Mouse (Mus musculus): Measurements from ENCODE around the gene Mapkapk3. TPM values are rescaled to one million over a fixed set of nuclear protein-coding genes. Genes with fewer than 3 reads are reported as not detected.

Mapkapk3 gene
- total and polyA plus RNA-seq, 3 experiments: 29.9 to 39.8 (median 30.1) TPM

- TF ChIP-seq POLR2AphosphoS2 (IDR thresholded peaks at IDR 0.05; ENCODE audit: low read depth, low read length): no peak
- TF ChIP-seq CTCF (conservative IDR thresholded peaks at IDR 0.05 in 1 of 2, IDR thresholded peaks at IDR 0.05 in 1 of 2; ENCODE audit: low read depth in 2 of 2, low read length in 2 of 2): no peak
- no peak for TF ChIP-seq NRF1 (IDR thresholded peaks at IDR 0.05; ENCODE audit: low read depth, low read length)
- no peak for TF ChIP-seq ZC3H11A (IDR thresholded peaks at IDR 0.05; ENCODE audit: low read depth, low read length)
- Histone ChIP-seq H3K4me3 (replicated peaks in 1 of 3; ENCODE audit: low read depth in 2 of 3, low read length in 2 of 3, poor library complexity in 1 of 3) (no peak overlapping the region), H3K9ac (ENCODE audit: insufficient read depth, low read depth) (no peak overlapping the region), H3K27me3 (replicated peaks) (no peaks in the 10 kb centered on the region), H3K36me3 (replicated peaks in 1 of 2; ENCODE audit: control insufficient read depth in 1 of 2, insufficient read depth in 1 of 2, low read length in 1 of 2) (peaks cover 16 to 25% of the 10 kb centered on the region in 2 experiments), H3K27ac (ENCODE audit: insufficient read depth, low read depth) (no peak overlapping the region), H3K4me2 (ENCODE audit: insufficient read depth, low read depth, poor library complexity, severe bottlenecking) (no peak overlapping the region), H3K4me1 (ENCODE audit: control insufficient read depth in 1 of 2, insufficient read depth in 2 of 2) (peaks cover 39 to 42% of the 10 kb centered on the region in 2 experiments), H3K9me3 (replicated peaks; ENCODE audit: low read length) (no peaks in the 10 kb centered on the region), H3K79me2 (replicated peaks; ENCODE audit: control insufficient read depth, extremely low read depth, insufficient read depth, poor library complexity, severe bottlenecking) (peaks cover 5% of the 10 kb centered on the region)
- DNase-seq (ENCODE audit: extremely low read depth): no peak
- in situ Hi-C loops (cut with MboI; ENCODE audit: low pct_ligation_motif_present, low pct_unique_long_range_greater_than_20kb, low sequenced_read_pairs) (loop anchor here (5.0 to 25.0 kb wide), 3 partner anchors 38 to 637 kb away; partner anchors contain the start of genes Grm2 and Hemk1), dilution Hi-C loops (cut with MboI; ENCODE audit: extremely low pct_ligation_motif_present, extremely low pct_unique_long_range_greater_than_20kb, low sequenced_read_pairs) (no loop called here)
These were observed 10.1 kb upstream of the Mapkapk3 start for GRCm38 (mm10) chr9:107299783-107300182.

GRCm38 (mm10) chr9:107298876-107299275 lies 9.2 kb upstream of the Mapkapk3 start:
- dilution Hi-C loops (cut with MboI; ENCODE audit: extremely low pct_ligation_motif_present, extremely low pct_unique_long_range_greater_than_20kb, low sequenced_read_pairs): no loop called here
- H3K27me3 ChIP-seq (replicated peaks): no peaks in the 10 kb centered on the region
- H3K79me2 ChIP-seq (replicated peaks; ENCODE audit: control insufficient read depth, extremely low read depth, insufficient read depth, poor library complexity, severe bottlenecking): peaks cover 5% of the 10 kb centered on the region
- peaks cover 16 to 25% of the 10 kb centered on the region in 2 experiments for H3K36me3 ChIP-seq (replicated peaks in 1 of 2; ENCODE audit: control insufficient read depth in 1 of 2, insufficient read depth in 1 of 2, low read length in 1 of 2)
- H3K9ac ChIP-seq (ENCODE audit: insufficient read depth, low read depth): no peak overlapping the region
- DNase-seq (ENCODE audit: extremely low read depth): no peak
- in situ Hi-C loops (cut with MboI; ENCODE audit: low pct_ligation_motif_present, low pct_unique_long_range_greater_than_20kb, low sequenced_read_pairs): loop anchor here (5.0 to 25.0 kb wide), 3 partner anchors 38 to 637 kb away; partner anchors contain the start of genes Grm2 and Hemk1
- peaks cover 37 to 40% of the 10 kb centered on the region in 2 experiments for H3K4me1 ChIP-seq (ENCODE audit: control insufficient read depth in 1 of 2, insufficient read depth in 2 of 2)
- H3K4me3 ChIP-seq (replicated peaks in 1 of 3; ENCODE audit: low read depth in 2 of 3, low read length in 2 of 3, poor library complexity in 1 of 3): peak overlapping the region in 1 of 3 experiments; percentile 73
- H3K27ac ChIP-seq (ENCODE audit: insufficient read depth, low read depth): no peak overlapping the region
- H3K9me3 ChIP-seq (replicated peaks; ENCODE audit: low read length): no peaks in the 10 kb centered on the region
- no peak for TF ChIP-seq ETS1 (conservative IDR thresholded peaks at IDR 0.05; ENCODE audit: low read depth, low read length)
- TF ChIP-seq MXI1 (IDR thresholded peaks at IDR 0.05; ENCODE audit: low read depth, low read length): no peak
- TF ChIP-seq USF1 (IDR thresholded peaks at IDR 0.05; ENCODE audit: low read depth, low read length): no peak
- no peak for TF ChIP-seq CHD2 (IDR thresholded peaks at IDR 0.05; ENCODE audit: low read length)
- TF ChIP-seq CTCF (conservative IDR thresholded peaks at IDR 0.05 in 1 of 2, IDR thresholded peaks at IDR 0.05 in 1 of 2; ENCODE audit: low read depth in 2 of 2, low read length in 2 of 2): peak in 1 of 2 experiments; percentile 8; a peak in 1 of 4 replicates
- no peak for TF ChIP-seq ZC3H11A (IDR thresholded peaks at IDR 0.05; ENCODE audit: low read depth, low read length)
- TF ChIP-seq POLR2AphosphoS2 (IDR thresholded peaks at IDR 0.05; ENCODE audit: low read depth, low read length): no peak
- H3K4me2 ChIP-seq (ENCODE audit: insufficient read depth, low read depth, poor library complexity, severe bottlenecking): no peak overlapping the region

- DNase-seq (ENCODE audit: extremely low read depth): no peak
- Histone ChIP-seq H3K27ac (ENCODE audit: insufficient read depth, low read depth) (no peak overlapping the region), H3K79me2 (replicated peaks; ENCODE audit: control insufficient read depth, extremely low read depth, insufficient read depth, poor library complexity, severe bottlenecking) (peaks cover 5% of the 10 kb centered on the region), H3K4me1 (ENCODE audit: control insufficient read depth in 1 of 2, insufficient read depth in 2 of 2) (peaks cover 30 to 33% of the 10 kb centered on the region in 2 experiments), H3K4me3 (replicated peaks in 1 of 3; ENCODE audit: low read depth in 2 of 3, low read length in 2 of 3, poor library complexity in 1 of 3) (peak overlapping the region in 1 of 3 experiments; percentile 73), H3K4me2 (ENCODE audit: insufficient read depth, low read depth, poor library complexity, severe bottlenecking) (peak overlapping the region; percentile 94), H3K27me3 (replicated peaks) (no peaks in the 10 kb centered on the region), H3K9me3 (replicated peaks; ENCODE audit: low read length) (no peaks in the 10 kb centered on the region), H3K9ac (ENCODE audit: insufficient read depth, low read depth) (peak overlapping the region; percentile 16; the same call in 1 of the 2 replicates), H3K36me3 (replicated peaks in 1 of 2; ENCODE audit: control insufficient read depth in 1 of 2, insufficient read depth in 1 of 2, low read length in 1 of 2) (peaks cover 16 to 25% of the 10 kb centered on the region in 2 experiments)
- TF ChIP-seq NRF1 (IDR thresholded peaks at IDR 0.05; ENCODE audit: low read depth, low read length): no peak
- dilution Hi-C loops (cut with MboI; ENCODE audit: extremely low pct_ligation_motif_present, extremely low pct_unique_long_range_greater_than_20kb, low sequenced_read_pairs) (no loop called here), in situ Hi-C loops (cut with MboI; ENCODE audit: low pct_ligation_motif_present, low pct_unique_long_range_greater_than_20kb, low sequenced_read_pairs) (loop anchor here (5.0 to 25.0 kb wide), 3 partner anchors 39 to 636 kb away; partner anchors contain the start of genes Grm2 and Hemk1)
These were observed 8.5 kb upstream of the Mapkapk3 start for GRCm38 (mm10) chr9:107298059-107298780.
